Mouse (Mus musculus): ENCODE data around the gene Pnkp.
"Not testable (repeated sequence)": the region's sequence is repeated elsewhere in the genome, so short reads cannot be mapped to it uniquely, and the experiment has no call there.

Pnkp gene

DNA sequence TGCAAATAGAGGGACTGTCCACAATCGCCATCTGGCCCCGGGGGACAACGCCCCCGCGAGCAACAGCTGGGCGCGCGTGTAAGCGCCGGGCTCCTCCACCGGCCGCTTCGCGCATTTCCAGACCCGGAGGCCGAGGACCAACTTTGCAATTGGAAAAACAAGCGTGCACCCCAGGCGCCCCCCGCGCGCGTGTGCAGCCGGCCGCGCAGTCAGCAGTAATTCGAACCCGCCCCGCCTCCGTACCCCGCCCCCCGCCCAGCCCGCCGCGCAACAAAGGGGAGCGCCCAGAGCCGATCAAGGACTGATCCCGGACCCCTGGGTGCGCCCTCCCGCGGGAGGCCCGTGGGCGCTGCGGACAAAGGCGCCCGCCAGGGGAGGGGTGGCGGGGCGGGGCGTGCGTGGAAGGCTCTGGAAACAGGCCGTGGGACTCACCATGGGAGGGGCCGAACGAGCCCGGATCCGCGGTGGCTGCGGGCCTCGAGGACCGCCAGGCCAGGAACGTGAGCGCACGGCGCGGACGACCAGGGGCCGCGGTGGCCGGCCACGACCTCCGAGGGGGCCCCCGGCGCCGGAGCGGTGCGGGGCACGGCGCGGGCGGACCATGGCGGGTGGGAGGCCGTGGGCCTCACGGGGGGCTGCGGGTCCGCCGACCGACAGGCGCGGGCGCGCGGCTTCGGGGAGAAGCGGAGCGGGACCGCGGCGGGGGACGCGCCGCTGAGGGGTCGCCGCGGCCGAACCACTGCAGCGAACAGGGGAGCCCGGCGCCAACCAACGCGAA is 12.2 kb downstream of the Pnkp start:
- DNase-seq (ENCODE audit: low read depth, low spot score): peak; percentile 58

DNA sequence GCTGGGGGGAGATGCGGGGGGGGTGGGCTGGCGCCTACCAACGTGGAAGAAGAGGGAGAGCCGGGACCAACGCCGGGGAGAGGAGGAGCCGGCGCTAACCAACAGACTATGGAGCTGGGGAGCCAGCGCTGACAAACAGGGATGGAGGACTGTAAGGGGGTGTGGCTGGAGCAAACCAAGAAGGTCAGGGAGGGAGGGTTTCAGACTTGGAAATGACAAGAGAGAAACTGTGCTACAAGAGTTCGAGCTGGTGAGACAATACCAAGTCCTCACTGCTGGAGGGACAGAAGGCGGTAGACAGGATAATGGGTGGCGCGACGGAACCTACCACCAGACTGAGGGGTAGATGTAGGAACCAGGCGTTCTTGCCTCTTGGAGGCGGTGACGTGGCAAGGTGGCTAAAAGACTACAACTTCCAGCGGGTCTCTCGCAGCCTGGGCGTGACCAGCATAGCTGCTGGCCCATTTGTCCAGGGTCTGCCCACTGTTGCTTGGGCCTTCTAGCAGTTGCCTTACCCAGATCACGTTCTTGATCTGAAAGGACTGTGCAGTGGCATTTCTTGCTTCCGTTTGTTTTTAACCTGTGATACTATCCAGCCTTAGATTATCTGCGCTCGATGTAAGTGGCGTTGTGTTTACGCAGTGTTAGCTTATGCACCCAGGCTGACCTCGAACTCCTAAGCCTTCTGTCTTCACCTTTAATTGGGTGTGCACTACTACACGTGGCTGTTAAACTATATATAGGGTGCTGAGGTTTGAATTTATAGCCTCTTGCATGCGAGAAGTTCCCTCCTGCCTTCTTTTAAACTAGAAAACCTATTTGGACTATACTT is 13.0 kb downstream of the Pnkp start, which contains the start of gene Ptov1:
Gene Ptov1 (minus strand): TSS at position 92 of the 832 bp plus-strand sequence.
- peak; percentile 91 for DNase-seq (ENCODE audit: low read depth, low spot score)

DNA sequence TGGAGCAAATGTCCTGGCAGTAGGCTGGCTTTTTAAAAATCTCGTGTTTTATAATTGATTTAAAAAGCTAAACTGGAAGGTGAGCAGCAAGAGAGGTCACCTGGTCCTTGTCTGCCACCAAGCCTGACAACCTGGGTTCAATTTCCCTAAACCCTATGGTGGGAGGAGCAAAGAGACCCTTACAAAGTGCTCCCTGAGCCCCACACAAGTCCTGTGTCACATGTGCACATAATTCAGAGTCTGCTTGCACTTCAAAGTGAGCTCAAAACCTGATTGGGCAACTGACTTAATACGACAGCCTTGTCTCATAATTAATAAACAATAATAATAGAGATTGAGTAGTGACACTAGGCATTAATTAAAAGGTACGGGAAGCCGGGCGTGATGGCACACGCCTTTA is 13.7 kb downstream of the Pnkp start:
- no peak for DNase-seq (ENCODE audit: low read depth, low spot score)

DNA sequence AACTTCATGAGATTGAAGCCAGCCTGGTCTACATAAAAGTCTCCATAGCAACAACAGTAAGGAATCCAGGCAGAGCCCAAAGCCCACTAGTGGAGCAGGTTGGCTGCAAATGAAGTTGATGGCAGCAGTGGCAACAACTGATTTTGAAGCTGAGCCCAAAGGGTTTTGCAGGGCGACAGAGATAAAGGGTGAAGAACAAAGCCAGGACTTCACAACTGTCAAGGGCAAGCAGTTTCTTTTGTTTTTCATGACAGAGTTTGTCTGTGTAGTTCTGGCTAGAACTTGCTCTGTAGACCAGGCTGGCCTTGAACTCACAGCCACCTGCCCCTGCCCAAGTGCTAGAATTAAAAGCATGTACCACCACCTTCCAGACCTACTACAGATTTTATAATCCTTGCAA is 14.2 kb downstream of the Pnkp start:
- no peak for DNase-seq (ENCODE audit: low read depth, low spot score)

DNA sequence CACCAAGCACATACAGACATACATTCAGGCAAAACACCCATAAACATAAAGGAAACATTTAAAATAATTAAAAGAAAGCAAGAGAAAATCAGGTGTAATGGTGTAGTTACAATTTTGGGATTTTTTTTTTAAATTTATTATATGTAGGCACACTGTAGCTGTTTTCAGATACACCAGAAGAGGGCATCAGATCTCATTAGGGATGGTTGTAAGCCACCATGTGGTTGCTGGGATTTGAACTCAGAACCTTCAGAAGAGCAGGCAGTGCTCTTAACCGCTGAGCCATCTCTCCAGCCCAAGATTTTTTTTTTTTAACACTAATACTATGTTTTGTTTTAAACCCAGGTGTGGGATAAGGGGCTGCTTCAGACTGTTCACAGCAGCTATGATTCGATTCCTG is 14.8 kb downstream of the Pnkp start:
- DNase-seq (ENCODE audit: low read depth, low spot score): not testable (repeated sequence)

DNA sequence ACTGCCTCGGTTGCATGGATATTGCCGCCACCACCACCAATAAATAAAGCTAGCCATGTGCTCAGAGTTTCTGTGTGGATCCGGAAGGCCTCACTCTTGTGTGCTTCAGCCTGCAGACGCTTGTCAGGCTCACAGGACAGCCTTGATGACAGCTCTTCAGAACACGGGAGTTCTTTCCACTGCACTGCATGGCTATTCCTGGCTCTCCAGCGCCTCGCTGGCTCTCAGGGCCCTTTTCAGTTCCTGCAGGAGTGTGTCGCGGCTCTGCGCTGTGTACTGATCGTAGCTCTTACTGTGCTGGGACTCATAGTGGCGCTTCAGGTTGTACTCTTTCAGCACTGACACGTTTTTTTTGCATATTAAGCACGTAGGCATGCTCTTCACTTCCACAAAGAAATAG is 20.9 kb downstream of the Pnkp start:
- DNase-seq (ENCODE audit: low read depth, low spot score): no peak

DNA sequence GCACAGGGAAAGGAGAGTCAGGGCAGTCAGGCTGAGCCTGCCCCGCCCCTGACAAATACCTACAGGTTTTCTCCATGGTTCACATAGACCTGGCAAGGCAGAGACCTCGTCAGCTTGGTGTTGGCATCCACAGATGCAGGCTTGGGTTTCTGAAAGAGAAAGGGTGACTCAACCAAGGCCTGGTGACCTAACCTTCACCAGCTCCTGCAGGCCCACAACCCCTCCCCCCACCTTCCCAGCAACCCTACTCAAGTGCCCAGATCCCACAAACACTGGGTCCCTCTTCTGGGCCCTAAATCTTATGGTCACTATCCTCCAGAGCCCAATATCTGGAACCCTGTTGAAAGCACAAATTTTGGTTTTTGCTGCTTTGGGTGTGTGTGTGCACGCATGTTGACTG is 26.1 kb downstream of the Pnkp start:
- no peak for DNase-seq (ENCODE audit: low read depth, low spot score)

DNA sequence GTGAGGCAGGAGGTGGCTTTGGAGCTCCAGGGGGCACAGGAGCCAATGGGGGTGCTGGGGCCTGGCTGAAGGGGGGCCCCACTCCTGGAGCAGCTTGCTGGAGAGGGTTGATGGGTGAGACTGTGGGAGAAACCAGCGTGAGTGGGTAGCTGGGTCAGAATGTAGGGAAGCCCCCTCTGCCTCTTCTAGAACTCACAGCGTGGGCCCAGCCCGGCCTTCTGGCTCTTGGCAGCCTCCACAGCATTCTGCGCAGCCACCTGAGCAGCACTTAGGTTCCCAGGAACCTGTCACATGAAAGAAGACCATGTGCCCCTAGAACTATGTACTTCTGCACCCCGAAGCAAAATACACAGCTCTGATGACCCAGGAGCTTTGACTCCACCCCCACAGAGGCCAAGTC is 27.7 kb downstream of the Pnkp start:
- DNase-seq (ENCODE audit: low read depth, low spot score): no peak

DNA sequence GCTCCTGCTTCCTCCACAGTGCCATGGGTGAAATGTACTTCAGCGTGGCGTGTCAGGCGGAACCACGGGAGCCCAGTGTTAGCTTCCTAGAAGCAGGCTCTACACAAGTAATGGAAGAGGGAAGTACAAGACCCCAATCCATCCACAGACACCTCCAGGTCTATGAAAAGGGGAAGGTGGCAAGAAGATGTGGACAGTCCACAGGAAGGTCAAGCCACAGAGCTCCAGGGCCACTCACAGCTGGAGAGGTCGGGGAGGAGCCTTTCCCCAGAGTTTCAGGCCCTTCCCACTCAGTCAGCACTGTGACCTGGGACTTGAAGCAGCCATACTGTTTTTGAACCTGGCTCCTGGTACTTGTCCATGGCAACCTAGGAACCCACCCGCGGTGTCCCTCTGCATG is 30.0 kb downstream of the Pnkp start:
- no peak for DNase-seq (ENCODE audit: low read depth, low spot score)

DNA sequence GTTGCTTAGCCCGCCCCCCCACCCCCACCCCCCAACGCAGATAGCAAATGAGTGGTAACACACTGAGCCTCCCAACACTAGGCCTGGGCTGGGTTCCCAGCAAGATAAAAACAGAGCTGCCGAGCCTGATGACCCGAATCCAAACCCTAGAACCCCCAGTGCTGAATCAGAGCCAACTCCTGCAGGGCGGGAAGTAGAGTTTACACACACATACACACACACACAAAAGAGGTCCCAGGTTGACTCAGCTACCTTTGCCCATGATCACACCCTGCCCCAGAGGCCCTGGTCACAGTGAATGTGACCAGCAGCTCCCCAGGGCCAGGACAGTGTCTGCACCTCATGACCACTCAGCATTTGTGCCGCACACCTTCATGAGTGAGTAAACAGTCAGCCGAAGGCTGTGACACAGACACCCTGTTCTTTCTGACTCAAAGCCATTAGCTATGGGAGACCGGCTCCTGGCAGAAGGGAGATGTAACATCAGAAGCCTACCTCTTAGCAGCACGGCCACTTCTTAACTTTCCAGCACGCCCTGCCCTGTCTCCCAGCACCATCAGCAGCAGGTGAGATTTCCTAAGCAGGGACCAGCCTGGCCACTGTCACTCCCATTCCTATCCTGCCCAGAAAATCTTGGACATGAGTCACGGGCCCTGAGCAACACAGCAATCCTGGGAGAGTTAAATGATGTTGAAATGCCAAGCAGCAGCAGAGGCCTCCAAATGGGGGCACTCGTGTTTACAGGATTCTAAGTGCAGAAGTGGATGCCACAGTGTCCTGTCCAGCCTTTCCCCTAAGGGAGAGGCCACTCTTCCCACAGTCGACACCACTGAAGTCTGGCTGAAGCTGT is 31.5 kb downstream of the Pnkp start:
- DNase-seq (ENCODE audit: low read depth, low spot score): no peak

DNA sequence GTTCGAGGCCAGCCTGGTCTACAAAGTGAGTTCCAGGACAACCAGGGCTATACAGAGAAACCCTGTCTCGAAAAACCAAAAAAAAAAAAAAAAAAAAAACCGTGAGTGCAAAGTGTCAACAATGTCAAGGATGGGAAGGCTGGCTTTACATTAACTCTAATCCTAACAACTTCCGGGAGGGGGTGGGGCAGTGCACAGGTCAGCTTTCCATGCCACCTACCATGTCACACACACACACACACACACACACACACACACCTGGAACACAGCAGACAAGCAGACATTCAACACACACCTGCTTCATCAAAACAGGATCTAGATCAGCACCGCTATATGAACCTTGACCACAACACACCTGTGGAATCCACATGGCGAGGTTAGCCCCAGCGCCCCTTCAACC is 33.2 kb downstream of the Pnkp start:
- DNase-seq (ENCODE audit: low read depth, low spot score): no peak

DNA sequence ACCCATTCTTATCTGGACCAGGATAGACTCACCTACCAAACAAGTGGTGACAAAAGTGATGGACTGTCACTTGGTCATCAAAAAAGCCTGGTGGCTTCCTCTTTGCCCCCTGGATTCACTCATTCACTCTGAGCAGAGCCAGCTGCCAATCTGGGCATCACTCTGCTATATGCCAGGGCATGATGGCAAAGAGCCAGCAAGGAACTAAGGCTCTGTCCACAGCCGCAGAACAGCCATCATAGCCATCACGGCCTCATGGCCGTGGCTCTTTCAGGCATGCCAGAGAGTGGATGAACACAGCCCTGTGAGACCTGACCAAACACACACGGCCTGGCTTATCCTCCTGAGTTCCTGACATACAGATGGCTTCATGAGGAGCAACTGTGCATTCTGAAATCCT is 33.8 kb downstream of the Pnkp start:
- no peak for DNase-seq (ENCODE audit: low read depth, low spot score)

DNA sequence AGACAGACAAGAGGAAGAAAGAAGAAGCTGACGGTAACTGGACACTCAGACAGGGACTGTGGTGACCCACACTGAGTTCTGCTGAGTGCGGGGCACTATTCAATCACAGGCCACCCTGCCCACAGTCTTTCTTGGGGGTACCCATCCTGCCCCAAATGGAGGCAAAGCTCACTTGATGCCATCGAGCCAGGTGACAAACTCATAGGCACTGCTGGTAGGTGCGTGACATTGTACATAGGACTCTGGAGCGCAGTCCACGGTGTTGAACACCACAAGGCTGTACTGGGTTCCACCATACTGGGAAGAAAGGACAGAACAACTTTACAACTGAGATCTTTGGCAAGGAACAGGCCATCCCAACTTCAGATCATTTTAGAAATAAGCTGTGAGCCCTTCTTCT is 34.7 kb downstream of the Pnkp start:
- no peak for DNase-seq (ENCODE audit: low read depth, low spot score)

DNA sequence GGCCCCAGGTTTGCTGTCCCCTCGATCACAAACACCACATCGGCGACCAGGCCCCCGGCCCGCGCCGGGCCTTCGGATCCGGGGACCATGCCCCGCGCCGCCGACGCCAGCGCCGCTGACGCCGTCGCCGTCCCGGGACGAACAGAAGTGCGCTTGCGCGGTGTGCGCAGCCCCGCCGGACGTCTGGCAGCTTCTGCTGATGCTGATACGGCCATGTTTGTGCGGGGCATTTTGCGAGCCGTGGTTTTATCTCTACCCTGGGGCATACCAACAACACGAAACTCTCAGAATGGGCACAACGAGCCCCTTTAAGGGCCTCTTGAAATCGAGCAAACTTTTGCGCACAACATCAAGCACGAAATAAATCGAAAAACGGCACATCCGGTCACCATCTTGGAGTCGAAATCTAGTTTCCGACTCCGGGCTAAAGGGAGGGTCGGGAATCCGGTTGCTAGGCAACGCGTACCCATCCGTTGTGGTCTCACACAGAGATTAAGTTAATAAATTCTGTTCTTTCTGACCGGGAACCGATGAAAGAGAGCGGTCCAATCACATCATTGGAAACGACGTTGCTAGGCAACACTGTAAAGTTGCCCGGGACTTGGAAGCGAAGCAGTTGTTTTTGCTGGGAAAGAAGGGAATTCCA is 35.5 kb downstream of the Pnkp start, which contains the start of gene Med25:
Gene Med25 (minus strand): TSS at position 437 of the 646 bp plus-strand sequence.
- DNase-seq (ENCODE audit: low read depth, low spot score): peak; percentile 85

DNA sequence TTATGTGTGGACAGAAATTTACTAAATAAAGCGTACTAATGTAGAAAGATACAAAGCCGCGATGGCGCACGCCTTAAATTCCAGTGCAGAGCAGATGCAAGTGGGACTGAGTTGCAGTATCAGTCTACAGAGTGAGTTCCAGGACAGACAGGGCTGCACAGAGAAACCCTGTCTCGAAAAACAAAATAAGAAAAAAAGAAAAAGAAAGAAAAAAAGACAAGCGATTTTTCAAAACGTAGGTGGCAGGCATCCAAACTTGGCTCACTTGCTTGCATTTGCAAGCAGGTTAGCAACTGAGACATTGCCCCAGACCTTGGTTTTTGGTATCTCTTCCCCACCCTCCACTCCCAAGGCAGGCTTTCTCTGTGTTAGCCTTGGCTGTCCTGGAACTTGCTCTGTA is 36.3 kb downstream of the Pnkp start:
- no peak for DNase-seq (ENCODE audit: low read depth, low spot score)

DNA sequence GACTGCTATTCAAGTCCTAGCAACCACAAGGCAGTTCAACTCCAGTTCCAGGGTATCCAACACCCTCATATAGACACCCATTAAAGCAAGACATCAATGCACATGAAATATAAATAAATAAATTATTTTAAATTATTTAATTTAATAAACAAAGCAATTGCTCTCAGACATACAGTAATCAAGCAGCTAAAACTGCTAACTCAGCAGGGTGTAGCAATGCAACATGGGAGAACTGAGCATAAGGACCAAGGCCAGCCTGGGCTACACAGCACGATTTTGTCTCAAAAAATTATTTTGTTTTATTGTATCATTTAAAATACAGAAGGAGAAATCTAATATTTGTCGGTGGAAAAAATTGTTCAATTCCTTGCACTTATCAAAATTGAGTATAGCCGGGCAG is 37.2 kb downstream of the Pnkp start:
- DNase-seq (ENCODE audit: low read depth, low spot score): no peak

DNA sequence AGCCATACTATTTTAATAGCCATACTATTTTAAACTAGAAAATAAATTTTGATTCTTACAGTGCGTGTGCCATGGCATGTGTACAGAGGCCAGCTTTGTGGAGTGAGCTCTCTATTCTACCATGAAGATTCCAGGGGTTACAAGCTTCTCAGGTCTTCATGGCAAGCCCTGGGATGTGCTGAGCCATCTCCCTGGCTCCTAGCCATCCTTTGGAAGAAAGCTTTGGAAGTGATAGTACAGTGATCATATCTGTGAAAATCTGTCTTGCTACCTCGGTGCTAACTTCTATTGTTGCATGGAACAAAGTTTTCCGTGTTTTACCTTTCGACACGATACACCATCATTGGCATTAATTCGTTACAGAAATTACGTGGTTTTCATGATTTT is 38.3 kb downstream of the Pnkp start:
- no peak for DNase-seq (ENCODE audit: low read depth, low spot score)

DNA sequence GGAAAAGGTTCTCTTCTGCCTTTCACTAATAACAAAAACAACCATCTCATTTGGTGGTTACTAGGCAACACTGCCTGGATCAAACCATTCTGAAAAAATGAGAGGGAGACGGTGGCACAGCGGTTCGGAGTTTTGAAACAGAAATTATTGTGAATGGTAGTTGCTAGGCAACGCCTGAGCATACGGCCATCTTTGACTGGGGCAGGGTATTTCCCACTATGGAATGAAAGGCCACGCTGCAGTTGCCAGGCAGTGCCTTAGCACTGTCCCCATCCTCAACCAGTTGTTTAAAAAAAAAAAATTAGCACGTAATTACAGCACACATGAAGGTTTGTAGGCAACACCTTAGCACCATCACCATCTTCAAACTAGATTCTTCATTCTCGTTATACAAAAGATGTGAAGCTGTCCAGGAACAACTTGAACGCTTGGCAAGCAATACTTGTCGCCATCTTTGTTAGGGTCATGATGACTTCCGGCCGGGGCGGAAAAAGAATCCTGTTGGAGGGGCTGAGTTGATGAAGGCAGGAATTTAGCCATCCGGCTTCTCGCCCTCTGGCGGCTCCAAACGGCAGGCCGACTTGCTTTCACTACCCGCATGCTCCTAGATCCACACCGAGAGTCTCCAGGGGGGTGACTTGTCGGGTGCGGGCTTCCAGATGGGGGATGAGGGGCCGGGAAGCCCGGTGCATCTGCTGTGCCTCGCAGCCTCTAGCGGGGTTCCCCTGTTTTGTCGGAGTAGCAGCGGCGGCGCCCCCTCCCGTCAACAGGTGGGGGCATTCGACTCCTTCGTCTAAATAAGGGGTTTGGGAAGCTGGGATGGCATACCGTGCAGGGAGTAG is 38.9 kb downstream of the Pnkp start, which contains the start of gene Fuz:
Gene Fuz (plus strand): TSS at position 487 of the 842 bp plus-strand sequence.
- peak; percentile 93 for DNase-seq (ENCODE audit: low read depth, low spot score)

DNA sequence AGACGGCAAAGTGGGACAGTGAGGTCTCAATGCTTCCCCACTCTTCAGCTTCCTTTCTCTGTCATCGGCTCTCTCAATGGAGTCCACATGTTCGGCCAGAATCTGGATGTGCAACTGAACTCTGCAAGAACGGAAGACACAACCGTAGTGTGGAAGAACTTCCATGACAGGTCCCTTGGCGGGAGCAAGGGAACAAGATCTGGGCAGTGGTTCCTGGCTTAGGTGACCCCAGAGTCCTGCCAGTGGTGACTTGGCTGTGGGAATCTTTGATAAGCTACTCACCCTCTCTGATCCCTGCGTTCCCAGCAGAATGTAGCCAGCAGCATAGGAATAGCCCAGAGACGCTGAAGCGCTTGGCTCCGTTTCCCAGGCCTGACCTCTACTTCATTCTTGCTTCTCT is 39.6 kb downstream of the Pnkp start:
- no peak for DNase-seq (ENCODE audit: low read depth, low spot score)

DNA sequence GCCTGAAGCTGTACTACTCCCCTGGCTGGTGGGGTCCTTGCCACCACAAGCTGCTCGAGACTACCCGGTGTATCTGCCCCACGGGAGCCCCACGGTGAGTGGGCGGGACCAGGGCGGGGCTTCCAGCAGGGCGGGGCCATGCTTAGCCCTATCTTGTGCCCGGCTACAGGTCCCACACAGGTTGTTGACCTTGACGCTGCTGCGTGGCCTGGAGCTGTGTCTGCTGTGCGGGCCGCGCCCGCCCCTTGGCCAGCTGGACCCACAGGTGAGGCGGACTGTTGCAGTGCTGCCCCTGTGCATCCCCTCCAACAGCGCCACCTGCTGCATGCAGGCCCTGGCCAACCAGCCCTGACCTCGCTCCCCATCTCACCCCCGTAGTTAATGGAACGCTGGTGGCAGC is 41.7 kb downstream of the Pnkp start:
- no peak for DNase-seq (ENCODE audit: low read depth, low spot score)
